Mouse (Mus musculus) midbrain, postnatal 0 days (tissue): ENCODE data around the gene Podn. TPM values are rescaled to one million over a fixed set of nuclear protein-coding genes. Genes with fewer than 3 reads are reported as not detected.

Experiments used
- ATAC-seq: fragments of 200-750 bp; cut with Nextera tagmentation; 2 replicates; pipeline ENCODE4 v1.8.0; 2017; ENCODE audit warnings: moderate number of reproducible peaks, mild to moderate bottlenecking, moderate TSS enrichment, moderate library complexity; ENCODE audit not compliant: low FRiP score
- DNase-seq: peaks from one replicate; pipeline ENCODE4 v3.0.0-alpha.2; 2015; ENCODE audit warnings: low spot score
- H3K27ac ChIP-seq: fragments of 300-500 bp; sonication (generic); 2 replicates; pipeline ENCODE4 v1.5.1; 2014; ENCODE audit warnings: low read depth, mild to moderate bottlenecking, low read length, mixed read lengths
- H3K27me3 ChIP-seq: fragments of 300-500 bp; sonication (generic); 2 replicates; pipeline ENCODE4 v1.6.1; 2014; ENCODE audit warnings: low read length, control low read depth, mixed read lengths; ENCODE audit not compliant: insufficient read depth
- H3K36me3 ChIP-seq: fragments of 300-500 bp; sonication (generic); 2 replicates; pipeline ENCODE4 v1.6.1; 2014; ENCODE audit warnings: low read length, control low read depth, mixed read lengths; ENCODE audit not compliant: insufficient read depth
- H3K4me1 ChIP-seq: fragments of 300-500 bp; sonication (generic); 2 replicates; pipeline ENCODE4 v1.6.1; 2014; ENCODE audit warnings: mild to moderate bottlenecking, control low read depth, antibody characterized with exemption, low read length, mixed read lengths; ENCODE audit not compliant: insufficient read depth
- H3K4me2 ChIP-seq: fragments of 300-500 bp; sonication (generic); 2 replicates; pipeline ENCODE4 v1.6.1; 2014; ENCODE audit warnings: low read depth, mild to moderate bottlenecking, low read length, mixed read lengths; ENCODE audit not compliant: poor library complexity, severe bottlenecking
- H3K4me3 ChIP-seq: fragments of 300-500 bp; sonication (generic); 2 replicates; pipeline ENCODE4 v1.5.1; 2014; ENCODE audit warnings: low read depth, mild to moderate bottlenecking, low read length, moderate library complexity
- H3K9ac ChIP-seq: fragments of 300-500 bp; sonication (generic); replicated peaks from 2 replicates; pipeline ENCODE4 v1.6.1; 2014; ENCODE audit warnings: mild to moderate bottlenecking, low read length, moderate library complexity, mixed read lengths; ENCODE audit not compliant: poor library complexity, severe bottlenecking
- H3K9me3 ChIP-seq: fragments of 300-500 bp; sonication (generic); 2 replicates; pipeline ENCODE4 v1.6.1; 2016; ENCODE audit warnings: low read length, control low read depth
- CTCF ChIP-seq: IDR thresholded peaks from 2 replicates; pipeline ENCODE4 v1.5.1; 2016; ENCODE audit warnings: antibody characterized with exemption, mild to moderate bottlenecking
- WGBS: fragments of 180-500 bp; shearing (Covaris S2); extraction: QIAGEN DNeasy Blood & Tissue Kit; methylation state at CpG from one replicate; pipeline ENCODE4 v1.1.7; 2014; 5-methylcytosine and 5-hydroxymethylcytosine counted together
- polyA plus RNA-seq: library from polyadenylated mRNA; unstranded; fragments of >200 nt; fragmentation: Nextera tagmentation; extraction: Ambion mirVana; gene quantifications from 2 replicates; pipeline ENCODE4 v1.2.1, GENCODE M21; 2015
- total RNA-seq: library from RNA; depleted of rRNA; stranded (reverse); fragments of >200 nt; gene quantifications from 2 replicates; pipeline ENCODE4 v1.2.3, GENCODE M21; 2014

The Podn gene
- total and polyA plus RNA-seq, 2 experiments from 2014 or later, result 1.5 to 5.7 TPM

DNA sequence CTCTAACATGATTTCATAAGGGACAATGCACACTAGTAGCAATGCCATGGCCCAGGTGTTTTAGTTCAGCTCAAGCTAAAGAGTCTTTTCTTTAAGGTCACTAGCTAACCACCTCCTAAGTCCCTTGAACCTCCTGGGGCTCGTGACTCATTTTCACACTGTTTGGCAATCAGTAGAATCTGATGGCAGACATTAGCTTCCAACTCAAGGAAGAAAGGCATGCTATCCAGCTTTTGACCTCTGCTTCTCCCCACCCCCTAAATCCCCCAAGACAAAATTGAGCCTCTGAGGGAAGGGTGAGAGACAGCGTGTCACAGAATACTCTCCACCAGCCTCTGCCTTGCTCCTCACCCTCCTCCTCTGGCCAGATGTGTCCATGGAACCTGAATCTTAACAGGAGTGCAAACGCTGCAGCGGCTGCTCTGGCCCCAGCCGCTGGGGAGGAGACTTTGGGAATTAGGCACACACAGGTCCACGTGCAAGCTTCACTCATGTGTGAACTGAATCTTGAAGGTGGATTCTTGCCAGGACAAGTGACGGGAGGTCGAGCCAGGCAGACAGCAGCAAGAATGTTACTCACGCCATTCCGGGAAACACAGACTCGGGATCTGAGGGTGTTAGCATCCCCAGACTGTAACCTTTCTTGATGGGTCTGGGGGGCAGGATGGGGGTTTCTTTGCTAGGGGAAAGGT, 97.5 kb downstream of the Podn start:
- no peak overlapping the region for H3K4me3 ChIP-seq
- H3K36me3 ChIP-seq, result no peaks in the 10 kb centered on the region
- H3K9me3 ChIP-seq, result 0 out of 2 replicates have a peak, but pooled peaks cover 8% of the 10 kb centered on the region
- H3K27ac ChIP-seq, result no peak overlapping the region
- H3K4me2 ChIP-seq, result no peak overlapping the region
- peak; percentile 60 for DNase-seq
- ATAC-seq, result no peak
- 31% methylated on average over 11 of the region's 11 CpGs for WGBS
- H3K9ac ChIP-seq, result no peak overlapping the region
- no peaks in the 10 kb centered on the region for H3K27me3 ChIP-seq
- H3K4me1 ChIP-seq, result no peaks in the 10 kb centered on the region
- no peak for TF ChIP-seq CTCF

DNA sequence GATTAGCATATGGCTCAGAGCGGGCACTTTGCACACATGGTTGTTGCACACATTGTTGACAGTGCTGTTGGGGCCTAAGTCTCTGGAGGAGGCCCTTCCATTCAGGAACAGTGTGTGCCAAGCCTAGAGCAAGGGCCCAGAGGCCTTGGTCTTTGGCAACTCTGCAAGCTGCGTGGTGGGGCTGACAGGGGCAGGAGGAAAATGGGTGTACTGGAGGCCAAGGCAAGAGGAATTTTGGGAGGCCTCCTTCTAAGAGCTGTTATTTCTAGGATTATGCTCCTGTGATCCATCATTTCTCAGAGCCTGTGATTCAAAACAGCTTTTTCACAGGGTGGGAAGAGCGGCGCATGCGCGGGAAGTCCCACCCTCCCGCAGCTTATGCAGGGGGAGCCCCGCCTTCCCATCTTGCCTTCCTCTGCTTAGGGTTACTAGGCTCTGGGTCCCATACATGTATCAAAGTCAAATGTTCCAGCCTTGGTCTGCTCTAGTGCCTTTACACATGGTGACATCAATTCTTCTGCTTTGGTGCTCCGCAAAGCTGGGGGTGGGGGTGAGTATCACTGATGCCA, 99.7 kb downstream of the Podn start:
- no peaks in the 10 kb centered on the region for H3K27me3 ChIP-seq
- H3K9me3 ChIP-seq, result 0 out of 2 replicates have a peak, but pooled peaks cover 8% of the 10 kb centered on the region
- no peak overlapping the region for H3K4me2 ChIP-seq
- H3K4me1 ChIP-seq, result no peaks in the 10 kb centered on the region
- H3K36me3 ChIP-seq, result no peaks in the 10 kb centered on the region
- WGBS, result 82% methylated on average over 9 of the region's 9 CpGs
- no peak for TF ChIP-seq CTCF
- H3K4me3 ChIP-seq, result no peak overlapping the region
- H3K27ac ChIP-seq, result no peak overlapping the region
- DNase-seq (no peak), ATAC-seq (no peak)
- H3K9ac ChIP-seq, result no peak overlapping the region

GRCm38 (mm10) chr4:107995727-107996126, 100.5 kb downstream of the Podn start:
- H3K27me3 ChIP-seq, result no peaks in the 10 kb centered on the region
- H3K27ac ChIP-seq, result no peak overlapping the region
- no peaks in the 10 kb centered on the region for H3K36me3 ChIP-seq
- 0 out of 2 replicates have a peak, but pooled peaks cover 8% of the 10 kb centered on the region for H3K9me3 ChIP-seq
- WGBS, result 82% methylated on average over 6 of the region's 6 CpGs
- no peak overlapping the region for H3K9ac ChIP-seq
- TF ChIP-seq CTCF, result no peak
- no peaks in the 10 kb centered on the region for H3K4me1 ChIP-seq
- no peak overlapping the region for H3K4me3 ChIP-seq
- no peak for DNase-seq
- no peak for ATAC-seq
- H3K4me2 ChIP-seq, result no peak overlapping the region

DNA sequence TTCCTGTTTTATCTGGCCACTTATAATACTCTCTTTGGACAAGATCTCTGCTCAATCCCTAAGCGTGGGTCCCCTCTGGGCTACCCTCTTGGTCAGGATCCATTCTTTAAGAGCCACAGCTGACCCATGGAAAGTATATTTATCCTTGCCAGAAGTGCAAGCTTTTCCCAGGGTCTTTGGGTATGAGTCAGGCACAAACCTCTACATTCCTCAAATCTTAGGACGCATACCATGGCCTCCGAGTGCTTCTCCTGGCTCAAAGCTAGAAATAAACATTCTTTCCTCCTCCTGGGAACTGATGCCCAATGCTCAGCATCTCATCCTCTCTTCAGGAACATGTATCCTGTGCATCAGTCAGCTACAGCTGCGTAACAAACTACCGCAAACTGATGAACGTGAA, 101.2 kb downstream of the Podn start:
- H3K9ac ChIP-seq, result no peak overlapping the region
- WGBS, result 92% methylated on average over 6 of the region's 6 CpGs

DNA sequence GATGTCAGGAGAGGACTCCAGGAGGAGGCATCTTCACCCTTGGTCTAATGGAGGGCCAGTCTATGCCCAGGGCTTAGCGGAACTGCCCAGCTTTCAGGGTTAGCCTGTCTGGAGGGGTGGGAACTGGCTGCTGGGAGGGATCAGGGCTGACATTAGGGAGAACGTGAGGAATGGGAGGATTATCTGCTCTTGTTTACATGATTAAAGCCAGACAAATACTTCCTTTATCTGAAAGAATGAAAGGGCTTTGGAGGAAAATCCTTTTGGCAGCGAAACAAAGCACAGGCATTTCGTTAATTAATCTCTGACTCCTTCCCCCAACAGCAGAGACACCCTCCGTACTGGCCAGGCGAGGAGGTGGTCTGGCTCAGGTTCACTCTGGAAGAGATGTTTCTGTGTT, 104.4 kb downstream of the Podn start:
- 8% methylated on average over 6 of the region's 6 CpGs for WGBS
- ATAC-seq, result no peak

More for the DNA sequence above, 101.2 kb downstream of the Podn start:
- DNase-seq, result no peak
- H3K36me3 ChIP-seq, result no peaks in the 10 kb centered on the region
- ATAC-seq, result no peak
- no peak for TF ChIP-seq CTCF
- H3K4me1 ChIP-seq, result no peaks in the 10 kb centered on the region
- H3K9me3 ChIP-seq, result 0 out of 2 replicates have a peak, but pooled peaks cover 8% of the 10 kb centered on the region
- no peak overlapping the region for H3K27ac ChIP-seq
- H3K4me2 ChIP-seq, result no peak overlapping the region
- H3K4me3 ChIP-seq, result no peak overlapping the region
- H3K27me3 ChIP-seq, result no peaks in the 10 kb centered on the region

DNA sequence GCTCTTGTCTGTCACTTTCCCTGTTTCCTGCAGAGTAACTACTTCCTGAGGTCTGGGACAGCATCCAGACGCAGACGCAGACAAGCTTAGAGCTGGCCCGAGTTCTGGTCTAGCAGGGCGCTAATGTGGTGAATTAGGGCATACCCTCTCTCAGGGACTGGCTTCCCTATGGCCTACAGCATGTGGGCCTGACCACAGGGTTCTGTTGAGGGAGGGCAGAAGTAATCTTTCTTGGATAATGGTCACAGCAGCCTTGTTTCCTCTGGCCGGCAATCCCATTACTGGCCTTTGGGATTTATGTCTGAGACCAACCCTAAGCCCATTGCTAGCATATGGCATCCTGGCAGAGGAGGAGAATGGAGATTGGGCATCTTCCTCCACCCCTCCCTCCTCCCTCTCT, 105.4 kb downstream of the Podn start:
- no peak overlapping the region for H3K4me2 ChIP-seq
- TF ChIP-seq CTCF, result no peak
- 0 out of 2 replicates have a peak, but pooled peaks cover 8% of the 10 kb centered on the region for H3K9me3 ChIP-seq
- H3K36me3 ChIP-seq, result no peaks in the 10 kb centered on the region
- 71% methylated on average over 5 of the region's 5 CpGs for WGBS
- H3K27ac ChIP-seq, result no peak overlapping the region
- ATAC-seq (no peak), DNase-seq (peak; percentile 51)
- no peak overlapping the region for H3K9ac ChIP-seq
- no peaks in the 10 kb centered on the region for H3K27me3 ChIP-seq
- H3K4me3 ChIP-seq, result no peak overlapping the region
- H3K4me1 ChIP-seq, result no peaks in the 10 kb centered on the region

More for the DNA sequence above, 104.4 kb downstream of the Podn start:
- no peaks in the 10 kb centered on the region for H3K4me1 ChIP-seq
- no peak overlapping the region for H3K4me2 ChIP-seq
- 0 out of 2 replicates have a peak, but pooled peaks cover 8% of the 10 kb centered on the region for H3K9me3 ChIP-seq
- H3K27me3 ChIP-seq, result no peaks in the 10 kb centered on the region
- H3K27ac ChIP-seq, result no peak overlapping the region
- H3K36me3 ChIP-seq, result no peaks in the 10 kb centered on the region
- no peak for TF ChIP-seq CTCF
- no peak overlapping the region for H3K9ac ChIP-seq
- no peak for DNase-seq
- no peak overlapping the region for H3K4me3 ChIP-seq
